ENCODE assay signal across 8 mouse cellular contexts in genomic region chr1:61055176-61055575, GRCm38 (mm10).
DNase-seq lines count a peak whose midpoint lies in the region; ATAC-seq lines count a peak whose summit lies in the region.

No protein-coding gene starts in this region.

- peak overlapping the region; percentile 31; the same call in 1 of the 2 replicates for H3K4me2 ChIP-seq in kidney, embryonic 14.5 days (replicated peaks; ENCODE audit: low read depth, low read length)
- peak overlapping the region; percentile 37; the same call in 1 of the 2 replicates for H3K4me2 ChIP-seq in limb, embryonic 12.5 days

- H3K4me3 ChIP-seq in kidney, embryonic 14.5 days (ENCODE audit: low read length): no peak overlapping the region
- H3K4me3 ChIP-seq in limb, embryonic 12.5 days (replicated peaks): no peak overlapping the region

- no peak overlapping the region for H3K27ac ChIP-seq in kidney, embryonic 14.5 days (ENCODE audit: low read depth, low read length)
- no peak overlapping the region for H3K27ac ChIP-seq in limb, embryonic 12.5 days

- DNase-seq in spleen, adult 18-20 months: peak; percentile 6 to 32
- no peak for DNase-seq in spleen, adult 12 weeks (ENCODE audit: low spot score)
- peak; percentile 77 for DNase-seq in embryo, embryonic 10 days (ENCODE audit: low spot score)
- DNase-seq in neural tube, embryonic 10.5 days (ENCODE audit: extremely low spot score, low spot score): peak; percentile 57
- DNase-seq in thymus, adult 18-20 months: peak; percentile 12 to 15

- H3K36me3 ChIP-seq in kidney, embryonic 14.5 days (ENCODE audit: control insufficient read depth, insufficient read depth, low read length): no peaks in the 10 kb centered on the region
- H3K36me3 ChIP-seq in limb, embryonic 12.5 days: no peaks in the 10 kb centered on the region

- no peaks in the 10 kb centered on the region for H3K27me3 ChIP-seq in kidney, embryonic 14.5 days (ENCODE audit: control insufficient read depth, insufficient read depth, low read length)
- H3K27me3 ChIP-seq in limb, embryonic 12.5 days: peaks cover 5% of the 10 kb centered on the region; the same call in 1 of the 2 replicates

- H3K9ac ChIP-seq in kidney, embryonic 14.5 days (ENCODE audit: low read depth, low read length): no peak overlapping the region
- no peak overlapping the region for H3K9ac ChIP-seq in limb, embryonic 12.5 days (replicated peaks)

- H3K9me3 ChIP-seq in kidney, embryonic 14.5 days (ENCODE audit: control insufficient read depth, low read length): no peaks in the 10 kb centered on the region
- H3K9me3 ChIP-seq in limb, embryonic 12.5 days: no peaks in the 10 kb centered on the region

- 6% methylated on average over 8 of the region's 8 CpGs for WGBS in kidney, embryonic 14.5 days
- 4% methylated on average over 8 of the region's 8 CpGs for WGBS in limb, embryonic 12.5 days

- H3K4me1 ChIP-seq in kidney, embryonic 14.5 days (ENCODE audit: control insufficient read depth, insufficient read depth, low read length): no peaks in the 10 kb centered on the region
- H3K4me1 ChIP-seq in limb, embryonic 12.5 days (replicated peaks): no peaks in the 10 kb centered on the region; the same call in 1 of the 2 replicates

- ATAC-seq in granulocyte monocyte progenitor cell, adult 5-6 weeks (replicated peaks; ENCODE audit: poor library complexity, severe bottlenecking): peak; percentile 35; the same call in 1 of the 2 replicates
- ATAC-seq in kidney, embryonic 14.5 days (ENCODE audit: low FRiP score, low TSS enrichment): no peak
- no peak for ATAC-seq in limb, embryonic 12.5 days (ENCODE audit: insufficient number of reproducible peaks, insufficient read depth, low FRiP score, low TSS enrichment, low read depth)
